Mouse (Mus musculus): Measurements from ENCODE around the gene Cdca8.

DNA sequence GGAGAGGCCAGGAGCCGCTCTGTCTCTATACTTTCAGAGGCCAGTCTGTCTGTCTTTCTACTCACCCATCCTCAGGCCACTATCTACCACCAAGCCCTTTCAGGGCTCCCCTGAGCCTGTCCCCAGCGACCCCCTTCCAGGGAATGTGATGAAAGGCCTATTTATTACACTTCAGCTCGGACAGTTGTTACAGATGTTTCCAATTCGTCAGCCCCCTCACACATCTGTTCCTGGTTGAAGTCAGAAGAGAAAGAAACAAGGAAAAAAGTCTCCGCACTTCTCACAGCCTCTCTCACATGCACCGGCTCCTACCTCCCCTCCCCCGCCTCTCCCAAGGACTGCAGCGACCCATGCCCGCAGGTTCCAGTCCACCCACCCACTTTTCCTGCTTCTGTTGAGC is 33.2 kb upstream of the Cdca8 start:
- TF ChIP-seq CTCF (conservative IDR thresholded peaks at IDR 0.05; ENCODE audit: low read length) (no peak), NANOG (IDR thresholded peaks at IDR 0.05; ENCODE audit: borderline replicate concordance, low read length) (no peak)

Measured in E14TG2a.4 (cell line).